Mouse (Mus musculus): Measurements from ENCODE around the gene Banf2. TPM values are rescaled to one million over a fixed set of nuclear protein-coding genes. Genes with fewer than 3 reads are reported as not detected.

The Banf2 gene
- total and polyA plus RNA-seq, 2 experiments from 2014 or later, result not detected

GRCm38 (mm10) chr2:144061701-144062100 lies 28.8 kb downstream of the Banf2 start:
- H3K4me3 ChIP-seq (ENCODE audit: low read depth, low read length), result no peak overlapping the region
- no peaks in the 10 kb centered on the region for H3K27me3 ChIP-seq (ENCODE audit: control insufficient read depth, insufficient read depth, low read length)
- H3K4me2 ChIP-seq (ENCODE audit: low read depth, low read length), result no peak overlapping the region
- H3K27ac ChIP-seq (ENCODE audit: low read depth), result no peak overlapping the region
- no peak overlapping the region for H3K9ac ChIP-seq (replicated peaks; ENCODE audit: low read depth, low read length)
- 32% methylated on average over 6 of the region's 6 CpGs for WGBS
- H3K4me1 ChIP-seq (ENCODE audit: control insufficient read depth, insufficient read depth), result no peaks in the 10 kb centered on the region
- ATAC-seq (ENCODE audit: insufficient read depth, low read depth) (no peak), DNase-seq (ENCODE audit: low spot score) (no peak)
- no peak for TF ChIP-seq CTCF (IDR thresholded peaks at IDR 0.05; ENCODE audit: low read depth)
- TF ChIP-seq EP300 (IDR thresholded peaks at IDR 0.05; ENCODE audit: low read depth), result no peak
- no peaks in the 10 kb centered on the region for H3K36me3 ChIP-seq (replicated peaks; ENCODE audit: control insufficient read depth, insufficient read depth, low read length)
- peaks cover 2% of the 10 kb centered on the region; the same call in 1 of the 2 replicates for H3K9me3 ChIP-seq (replicated peaks; ENCODE audit: control insufficient read depth, low read length)

GRCm38 (mm10) chr2:144065499-144065898 lies 32.6 kb downstream of the Banf2 start:
- no peak for DNase-seq (ENCODE audit: low spot score)
- H3K4me1 ChIP-seq (ENCODE audit: control insufficient read depth, insufficient read depth), result peaks cover 13% of the 10 kb centered on the region; the same call in 1 of the 2 replicates
- TF ChIP-seq EP300 (IDR thresholded peaks at IDR 0.05; ENCODE audit: low read depth) (no peak), CTCF (IDR thresholded peaks at IDR 0.05; ENCODE audit: low read depth) (no peak)
- no peak overlapping the region for H3K4me3 ChIP-seq (ENCODE audit: low read depth, low read length)
- no peak overlapping the region for H3K9ac ChIP-seq (replicated peaks; ENCODE audit: low read depth, low read length)
- WGBS, result 87% methylated on average over 2 of the region's 2 CpGs
- no peak for ATAC-seq (ENCODE audit: insufficient read depth, low read depth)
- H3K27ac ChIP-seq (ENCODE audit: low read depth), result no peak overlapping the region
- peaks cover 10% of the 10 kb centered on the region; the same call in 1 of the 2 replicates for H3K9me3 ChIP-seq (replicated peaks; ENCODE audit: control insufficient read depth, low read length)
- H3K36me3 ChIP-seq (replicated peaks; ENCODE audit: control insufficient read depth, insufficient read depth, low read length), result no peaks in the 10 kb centered on the region
- H3K4me2 ChIP-seq (ENCODE audit: low read depth, low read length), result no peak overlapping the region
- H3K27me3 ChIP-seq (ENCODE audit: control insufficient read depth, insufficient read depth, low read length), result no peaks in the 10 kb centered on the region

- H3K4me3 ChIP-seq (ENCODE audit: low read depth, low read length), result no peak overlapping the region
- H3K36me3 ChIP-seq (replicated peaks; ENCODE audit: control insufficient read depth, insufficient read depth, low read length), result no peaks in the 10 kb centered on the region
- no peak overlapping the region for H3K9ac ChIP-seq (replicated peaks; ENCODE audit: low read depth, low read length)
- no peak for TF ChIP-seq CTCF (IDR thresholded peaks at IDR 0.05; ENCODE audit: low read depth)
- no peak for TF ChIP-seq EP300 (IDR thresholded peaks at IDR 0.05; ENCODE audit: low read depth)
- no peak overlapping the region for H3K4me2 ChIP-seq (ENCODE audit: low read depth, low read length)
- ATAC-seq (ENCODE audit: insufficient read depth, low read depth) (no peak), DNase-seq (ENCODE audit: low spot score) (no peak)
- 86% methylated on average over 4 of the region's 4 CpGs for WGBS
- H3K4me1 ChIP-seq (ENCODE audit: control insufficient read depth, insufficient read depth), result peaks cover 17% of the 10 kb centered on the region; the same call in 1 of the 2 replicates
- H3K9me3 ChIP-seq (replicated peaks; ENCODE audit: control insufficient read depth, low read length), result peaks cover 10% of the 10 kb centered on the region; the same call in 1 of the 2 replicates
- H3K27ac ChIP-seq (ENCODE audit: low read depth), result no peak overlapping the region
- H3K27me3 ChIP-seq (ENCODE audit: control insufficient read depth, insufficient read depth, low read length), result no peaks in the 10 kb centered on the region
Observed at GRCm38 (mm10) chr2:144069663-144070062, 36.8 kb downstream of the Banf2 start.

- Histone ChIP-seq H3K27ac (ENCODE audit: low read depth) (no peak overlapping the region), H3K4me3 (ENCODE audit: low read depth, low read length) (no peak overlapping the region), H3K9me3 (replicated peaks; ENCODE audit: control insufficient read depth, low read length) (peaks cover 10% of the 10 kb centered on the region; the same call in 1 of the 2 replicates), H3K4me1 (ENCODE audit: control insufficient read depth, insufficient read depth) (peaks cover 17% of the 10 kb centered on the region; the same call in 1 of the 2 replicates), H3K27me3 (ENCODE audit: control insufficient read depth, insufficient read depth, low read length) (no peaks in the 10 kb centered on the region), H3K4me2 (ENCODE audit: low read depth, low read length) (no peak overlapping the region), H3K9ac (replicated peaks; ENCODE audit: low read depth, low read length) (no peak overlapping the region), H3K36me3 (replicated peaks; ENCODE audit: control insufficient read depth, insufficient read depth, low read length) (no peaks in the 10 kb centered on the region)
- DNase-seq (ENCODE audit: low spot score), result no peak
- TF ChIP-seq EP300 (IDR thresholded peaks at IDR 0.05; ENCODE audit: low read depth) (no peak), CTCF (IDR thresholded peaks at IDR 0.05; ENCODE audit: low read depth) (no peak)
- WGBS, result 44% methylated on average over 7 of the region's 7 CpGs
- ATAC-seq (ENCODE audit: insufficient read depth, low read depth), result no peak
Observed at GRCm38 (mm10) chr2:144070479-144070878, 37.6 kb downstream of the Banf2 start.

- Histone ChIP-seq H3K36me3 (replicated peaks; ENCODE audit: control insufficient read depth, insufficient read depth, low read length) (no peaks in the 10 kb centered on the region), H3K27me3 (ENCODE audit: control insufficient read depth, insufficient read depth, low read length) (no peaks in the 10 kb centered on the region), H3K4me1 (ENCODE audit: control insufficient read depth, insufficient read depth) (peaks cover 17% of the 10 kb centered on the region; the same call in 1 of the 2 replicates), H3K4me3 (ENCODE audit: low read depth, low read length) (no peak overlapping the region), H3K4me2 (ENCODE audit: low read depth, low read length) (no peak overlapping the region), H3K9me3 (replicated peaks; ENCODE audit: control insufficient read depth, low read length) (no peaks in the 10 kb centered on the region), H3K27ac (ENCODE audit: low read depth) (no peak overlapping the region), H3K9ac (replicated peaks; ENCODE audit: low read depth, low read length) (no peak overlapping the region)
- DNase-seq (ENCODE audit: low spot score), result no peak
- TF ChIP-seq EP300 (IDR thresholded peaks at IDR 0.05; ENCODE audit: low read depth), result no peak
- TF ChIP-seq CTCF (IDR thresholded peaks at IDR 0.05; ENCODE audit: low read depth), result no peak
- 52% methylated on average over 7 of the region's 7 CpGs for WGBS
- no peak for ATAC-seq (ENCODE audit: insufficient read depth, low read depth)
Observed at GRCm38 (mm10) chr2:144072642-144073041, 39.8 kb downstream of the Banf2 start.

- H3K27ac ChIP-seq (ENCODE audit: low read depth), result no peak overlapping the region
- H3K27me3 ChIP-seq (ENCODE audit: control insufficient read depth, insufficient read depth, low read length), result no peaks in the 10 kb centered on the region
- ATAC-seq (ENCODE audit: insufficient read depth, low read depth) (no peak), DNase-seq (ENCODE audit: low spot score) (no peak)
- H3K4me2 ChIP-seq (ENCODE audit: low read depth, low read length), result no peak overlapping the region
- no peak overlapping the region for H3K9ac ChIP-seq (replicated peaks; ENCODE audit: low read depth, low read length)
- TF ChIP-seq EP300 (IDR thresholded peaks at IDR 0.05; ENCODE audit: low read depth) (no peak), CTCF (IDR thresholded peaks at IDR 0.05; ENCODE audit: low read depth) (no peak)
- H3K36me3 ChIP-seq (replicated peaks; ENCODE audit: control insufficient read depth, insufficient read depth, low read length), result no peaks in the 10 kb centered on the region
- no peaks in the 10 kb centered on the region for H3K9me3 ChIP-seq (replicated peaks; ENCODE audit: control insufficient read depth, low read length)
- H3K4me3 ChIP-seq (ENCODE audit: low read depth, low read length), result no peak overlapping the region
- H3K4me1 ChIP-seq (ENCODE audit: control insufficient read depth, insufficient read depth), result peaks cover 17% of the 10 kb centered on the region; the same call in 1 of the 2 replicates
- WGBS, result 94% methylated on average over 5 of the region's 5 CpGs
Observed at GRCm38 (mm10) chr2:144074059-144074458, 41.2 kb downstream of the Banf2 start.
